Mouse (Mus musculus): ENCODE data around the gene Phospho2. TPM values are rescaled to one million over a fixed set of nuclear protein-coding genes. Genes with fewer than 3 reads are reported as not detected.

The Phospho2 gene
- 24.3 and 24.4 TPM in 2 replicates for polyA plus RNA-seq (2014; fragmentation: Nextera tagmentation; extraction: Ambion mirVana)

DNA sequence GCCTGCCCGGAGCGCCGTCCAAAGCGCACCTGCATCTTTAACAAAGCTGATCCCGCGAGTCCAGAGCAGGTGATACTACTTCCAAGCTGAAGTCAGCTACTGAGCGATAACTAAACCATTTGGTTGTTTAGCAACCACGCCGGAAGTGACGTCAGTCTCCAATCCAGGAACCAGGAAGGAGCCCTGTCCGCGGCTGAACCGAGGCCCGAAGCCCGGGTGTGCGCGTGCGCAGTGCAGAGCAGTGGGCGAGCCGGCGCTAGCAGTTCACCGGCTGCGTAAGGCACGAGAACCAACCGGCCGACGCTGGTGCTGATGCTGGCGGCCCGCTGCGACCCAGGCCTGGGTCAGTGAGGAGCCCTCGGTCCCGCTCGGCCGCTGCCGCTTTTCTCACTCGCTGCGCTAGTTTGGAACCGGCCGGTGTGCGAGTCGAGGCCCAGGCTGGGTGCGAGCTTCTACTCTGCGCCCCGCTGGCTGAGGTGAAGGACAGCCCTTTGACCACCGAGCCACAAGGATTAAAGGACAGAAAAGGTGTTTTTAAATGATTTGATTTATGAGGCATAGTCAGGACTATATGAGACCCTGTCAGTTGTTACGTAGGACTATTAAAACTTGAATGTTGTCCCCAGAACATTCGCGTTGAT, at the start of gene Phospho2, which contains the start of gene Ccdc173:
Gene Phospho2, plus strand, starts transcription at position 195 of the 641 bp plus-strand sequence.
Gene Ccdc173, minus strand, starts transcription at position 147 of the 641 bp plus-strand sequence.
- TF ChIP-seq CTCF (IDR thresholded peaks at IDR 0.05; ENCODE audit: low read depth), result no peak
- 1% methylated on average over 48 of the region's 48 CpGs for WGBS

GRCm38 (mm10) chr2:69745091-69745490, 44.3 kb upstream of the Phospho2 start:
- H3K27ac ChIP-seq (ENCODE audit: low read depth), result no peak overlapping the region
- no peak overlapping the region for H3K4me2 ChIP-seq
- no peak overlapping the region for H3K9ac ChIP-seq
- no peak for DNase-seq
- H3K27me3 ChIP-seq (ENCODE audit: insufficient read depth, low read length), result no peaks in the 10 kb centered on the region
- 92% methylated on average over 1 of the region's 1 CpGs for WGBS
- no peak for ATAC-seq (ENCODE audit: insufficient read depth)
- TF ChIP-seq CTCF (IDR thresholded peaks at IDR 0.05; ENCODE audit: low read depth), result peak; percentile 52
- H3K9me3 ChIP-seq (ENCODE audit: low read depth, low read length), result peaks cover 5% of the 10 kb centered on the region; the same call in 1 of the 2 replicates
- no peak overlapping the region for H3K4me3 ChIP-seq (ENCODE audit: low read depth, low read length)
- no peaks in the 10 kb centered on the region for H3K4me1 ChIP-seq (ENCODE audit: insufficient read depth)
- peaks cover 71% of the 10 kb centered on the region for H3K36me3 ChIP-seq (ENCODE audit: insufficient read depth)

More for the DNA sequence above, at the start of gene Phospho2, which contains the start of gene Ccdc173:
- Histone ChIP-seq H3K9ac (peak within 1 kb of the TSS; percentile 67), H3K27me3 (ENCODE audit: insufficient read depth, low read length) (no peaks in the 10 kb centered on the region), H3K4me3 (ENCODE audit: low read depth, low read length) (peak within 1 kb of the TSS; percentile 67), H3K4me2 (peak within 1 kb of the TSS; percentile 89), H3K4me1 (ENCODE audit: insufficient read depth) (no peaks in the 10 kb centered on the region), H3K9me3 (ENCODE audit: low read depth, low read length) (no peaks in the 10 kb centered on the region), H3K27ac (ENCODE audit: low read depth) (peak within 1 kb of the TSS; percentile 80), H3K36me3 (ENCODE audit: insufficient read depth) (peaks cover 18% of the 10 kb centered on the region)
- ATAC-seq (ENCODE audit: insufficient read depth), result peak; percentile 96
- DNase-seq, result peak; percentile 99

DNA sequence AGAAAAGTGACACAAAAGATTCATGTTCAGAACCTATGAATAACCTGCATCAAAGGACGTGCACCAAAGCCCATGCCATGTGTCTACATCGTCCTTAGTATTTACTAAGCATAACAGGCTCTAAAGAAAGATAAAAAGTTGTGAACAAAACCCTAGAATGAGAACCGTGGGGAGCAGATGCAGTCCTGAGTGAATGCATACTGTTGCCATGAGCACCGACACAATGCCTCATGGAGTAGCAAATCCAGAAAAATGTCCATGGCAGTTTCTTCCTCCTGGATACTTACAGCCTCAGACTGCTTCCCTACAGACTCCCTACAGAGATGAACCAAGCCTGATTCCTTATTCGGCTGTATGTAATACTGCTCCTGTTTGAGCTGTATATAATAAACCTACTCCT, 28.4 kb upstream of the Phospho2 start:
- Histone ChIP-seq H3K9me3 (ENCODE audit: low read depth, low read length) (no peaks in the 10 kb centered on the region), H3K4me3 (ENCODE audit: low read depth, low read length) (no peak overlapping the region), H3K27ac (ENCODE audit: low read depth) (no peak overlapping the region), H3K4me1 (ENCODE audit: insufficient read depth) (no peaks in the 10 kb centered on the region), H3K4me2 (no peak overlapping the region), H3K9ac (no peak overlapping the region), H3K27me3 (ENCODE audit: insufficient read depth, low read length) (no peaks in the 10 kb centered on the region), H3K36me3 (ENCODE audit: insufficient read depth) (no peaks in the 10 kb centered on the region)
- WGBS, result 81% methylated on average over 5 of the region's 5 CpGs
- DNase-seq, result no peak
- ATAC-seq (ENCODE audit: insufficient read depth), result no peak
- no peak for TF ChIP-seq CTCF (IDR thresholded peaks at IDR 0.05; ENCODE audit: low read depth)

GRCm38 (mm10) chr2:69763340-69763739, 26.1 kb upstream of the Phospho2 start:
- Histone ChIP-seq H3K4me3 (ENCODE audit: low read depth, low read length) (no peak overlapping the region), H3K27me3 (ENCODE audit: insufficient read depth, low read length) (no peaks in the 10 kb centered on the region), H3K4me2 (no peak overlapping the region), H3K36me3 (ENCODE audit: insufficient read depth) (no peaks in the 10 kb centered on the region), H3K9ac (no peak overlapping the region), H3K9me3 (ENCODE audit: low read depth, low read length) (no peaks in the 10 kb centered on the region), H3K27ac (ENCODE audit: low read depth) (no peak overlapping the region), H3K4me1 (ENCODE audit: insufficient read depth) (no peaks in the 10 kb centered on the region)
- WGBS, result 92% methylated on average over 4 of the region's 4 CpGs
- DNase-seq (no peak), ATAC-seq (ENCODE audit: insufficient read depth) (no peak)
- no peak for TF ChIP-seq CTCF (IDR thresholded peaks at IDR 0.05; ENCODE audit: low read depth)

- ATAC-seq (ENCODE audit: insufficient read depth) (no peak), DNase-seq (no peak)
- Histone ChIP-seq H3K9ac (no peak overlapping the region), H3K27ac (ENCODE audit: low read depth) (no peak overlapping the region), H3K4me1 (ENCODE audit: insufficient read depth) (no peaks in the 10 kb centered on the region), H3K4me2 (no peak overlapping the region), H3K9me3 (ENCODE audit: low read depth, low read length) (no peaks in the 10 kb centered on the region), H3K4me3 (ENCODE audit: low read depth, low read length) (no peak overlapping the region), H3K27me3 (ENCODE audit: insufficient read depth, low read length) (no peaks in the 10 kb centered on the region), H3K36me3 (ENCODE audit: insufficient read depth) (no peaks in the 10 kb centered on the region)
- WGBS, result 81% methylated on average over 1 of the region's 1 CpGs
- TF ChIP-seq CTCF (IDR thresholded peaks at IDR 0.05; ENCODE audit: low read depth), result no peak
These were observed 24.7 kb upstream of the Phospho2 start for GRCm38 (mm10) chr2:69764716-69765115.

DNA sequence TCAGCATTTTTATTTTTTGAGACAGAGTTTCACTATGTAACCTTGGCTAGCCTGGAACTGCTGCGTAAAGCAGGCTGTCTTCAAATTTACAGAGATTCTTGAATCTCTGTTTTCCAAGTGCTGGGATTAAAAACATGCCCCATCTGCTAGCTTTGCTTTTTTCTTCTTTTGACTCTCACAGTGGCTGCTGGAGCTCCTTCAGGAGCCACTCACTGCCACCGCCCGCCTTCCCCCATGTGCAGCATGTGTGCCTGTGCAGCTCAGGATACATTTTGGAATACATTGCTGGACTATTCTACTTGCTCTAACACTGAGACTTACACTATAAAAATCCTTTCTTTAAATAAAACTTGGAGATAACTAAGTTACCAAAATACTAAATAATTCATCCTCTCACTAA, 16.1 kb upstream of the Phospho2 start:
- 94% methylated on average over 3 of the region's 3 CpGs for WGBS
- no peaks in the 10 kb centered on the region for H3K27me3 ChIP-seq (ENCODE audit: insufficient read depth, low read length)

GRCm38 (mm10) chr2:69777985-69778835, 11.2 kb upstream of the Phospho2 start:
- WGBS, result 64% methylated on average over 7 of the region's 7 CpGs
- Histone ChIP-seq H3K4me3 (ENCODE audit: low read depth, low read length) (no peak overlapping the region), H3K9ac (no peak overlapping the region), H3K27ac (ENCODE audit: low read depth) (no peak overlapping the region), H3K36me3 (ENCODE audit: insufficient read depth) (no peaks in the 10 kb centered on the region), H3K9me3 (ENCODE audit: low read depth, low read length) (no peaks in the 10 kb centered on the region), H3K4me1 (ENCODE audit: insufficient read depth) (no peaks in the 10 kb centered on the region), H3K4me2 (no peak overlapping the region), H3K27me3 (ENCODE audit: insufficient read depth, low read length) (no peaks in the 10 kb centered on the region)
- no peak for TF ChIP-seq CTCF (IDR thresholded peaks at IDR 0.05; ENCODE audit: low read depth)
- ATAC-seq (ENCODE audit: insufficient read depth) (no peak), DNase-seq (no peak)

More for the DNA sequence above, 16.1 kb upstream of the Phospho2 start:
- Histone ChIP-seq H3K9ac (no peak overlapping the region), H3K9me3 (ENCODE audit: low read depth, low read length) (no peaks in the 10 kb centered on the region), H3K4me3 (ENCODE audit: low read depth, low read length) (no peak overlapping the region), H3K4me1 (ENCODE audit: insufficient read depth) (no peaks in the 10 kb centered on the region), H3K36me3 (ENCODE audit: insufficient read depth) (no peaks in the 10 kb centered on the region), H3K4me2 (no peak overlapping the region), H3K27ac (ENCODE audit: low read depth) (no peak overlapping the region)
- DNase-seq (no peak), ATAC-seq (ENCODE audit: insufficient read depth) (no peak)
- TF ChIP-seq CTCF (IDR thresholded peaks at IDR 0.05; ENCODE audit: low read depth), result no peak
